Mouse (Mus musculus): Measurements from ENCODE around the gene Ugt1a8.
"Not testable (repeated sequence)": the region's sequence is repeated elsewhere in the genome, so short reads cannot be mapped to it uniquely, and the experiment has no call there.

- not testable (repeated sequence) for TF ChIP-seq CTCF (IDR thresholded peaks at IDR 0.05; ENCODE audit: low read depth, low read length); GATA1 (IDR thresholded peaks at IDR 0.05; ENCODE audit: borderline replicate concordance, low read length)
Measured at GRCm38 (mm10) chr1:88047408-88047807, 40.2 kb upstream of the Ugt1a8 start.

Data from G1E (cell line).